Mouse (Mus musculus) liver, adult 2 months (tissue): ENCODE measurements around the gene Meis1.

Experiments used
- CTCF ChIP-seq: fragments of 200-500 bp; IDR thresholded peaks from 2 replicates; pipeline ENCODE4 v1.5.1; 2011; ENCODE audit warnings: low read depth, low read length, control low read depth
- POLR2A ChIP-seq: fragments of 200-500 bp; IDR thresholded peaks from 2 replicates; pipeline ENCODE4 v1.6.1; 2011; ENCODE audit warnings: low read length, control low read depth; ENCODE audit not compliant: insufficient read depth; ENCODE audit errors: extremely low read depth

DNA sequence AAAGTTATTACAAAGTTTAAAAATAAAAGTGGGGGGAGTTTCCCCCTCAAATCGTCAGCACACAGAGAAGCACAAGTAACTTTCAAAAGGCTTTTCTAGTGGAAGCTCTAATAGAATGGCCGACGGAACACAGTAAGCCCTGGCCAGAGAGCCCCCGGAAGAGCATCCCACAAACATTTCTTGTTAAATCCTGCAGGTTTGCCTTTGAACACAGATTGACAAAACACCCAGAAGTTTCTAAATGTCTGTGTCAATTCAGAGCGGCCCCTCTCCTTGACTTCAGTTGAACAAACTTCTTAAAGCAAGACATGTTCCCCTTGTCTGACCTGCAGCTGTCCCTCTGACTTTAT lies 3.4 kb downstream of the Meis1 start:
- no peak for TF ChIP-seq CTCF
- TF ChIP-seq POLR2A = no peak
